Comparison of ENCODE assay signal across 9 mouse cellular contexts in the genomic region with DNA sequence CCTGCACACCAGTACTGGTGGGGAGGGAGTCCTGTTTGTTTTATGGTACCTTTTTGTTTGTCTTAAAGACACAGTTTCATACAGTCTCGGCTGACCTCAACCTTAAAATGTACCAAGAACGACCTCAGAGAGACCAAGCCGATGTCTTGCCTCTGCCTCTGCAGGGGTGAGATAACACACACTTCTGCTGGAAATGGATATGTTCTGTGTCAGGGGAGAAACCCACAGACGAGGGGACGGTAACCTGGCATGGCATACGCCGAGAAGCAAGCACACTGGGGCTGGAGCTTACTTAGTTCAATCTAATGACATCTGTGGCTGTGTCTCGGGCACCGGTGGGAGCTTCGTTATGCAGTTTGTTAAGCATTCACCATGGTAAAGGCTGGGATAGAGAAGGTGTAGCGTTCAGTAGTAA. TPM values are rescaled to one million over a fixed set of nuclear protein-coding genes. Genes with fewer than 3 reads are reported as not detected.
DNase-seq lines count a peak whose midpoint lies in the region; ATAC-seq and TF ChIP-seq lines count a peak whose summit lies in the region.
"Had no signal": no experiment of that assay in that cellular context is flagged by ENCODE, and none has a peak within 500 bp of the region (broad histone marks: within the 10 kb centered on the region; RNA-seq: fewer than 3 reads in every experiment).

No protein-coding gene starts in this region.

- 0 out of 2 replicates have a peak, but pooled peaks cover 3% of the 10 kb centered on the region for H3K4me1 ChIP-seq in lung, adult 2 months (ENCODE audit: control insufficient read depth, insufficient read depth, low read length)
- H3K4me1 ChIP-seq in G1E (ENCODE audit: insufficient read depth, low read depth, low read length) = peaks cover 76% of the 10 kb centered on the region
- H3K4me1 ChIP-seq in embryonic facial prominence, embryonic 10.5 days = peaks cover 39% of the 10 kb centered on the region
- peaks cover 62% of the 10 kb centered on the region for H3K4me1 ChIP-seq in liver, embryonic 16.5 days (ENCODE audit: control insufficient read depth, low read depth, low read length)
- no peaks in the 10 kb centered on the region; the same call in 1 of the 2 replicates for H3K4me1 ChIP-seq in cerebellum, adult 2 months (ENCODE audit: control insufficient read depth, insufficient read depth, low read length)

- H3K27ac ChIP-seq in embryonic facial prominence, embryonic 10.5 days (replicated peaks) = peak overlapping the region; percentile 49; the same call in 1 of the 2 replicates
- H3K27ac ChIP-seq in liver, embryonic 16.5 days (ENCODE audit: low read length) = peak overlapping the region; percentile 94
- H3K27ac ChIP-seq in cerebellum, adult 2 months (ENCODE audit: insufficient read depth, low read length) = no peak overlapping the region

- no peaks in the 10 kb centered on the region for H3K36me3 ChIP-seq in G1E (replicated peaks)
- no peaks in the 10 kb centered on the region for H3K36me3 ChIP-seq in embryonic facial prominence, embryonic 10.5 days (replicated peaks)
- no peaks in the 10 kb centered on the region for H3K36me3 ChIP-seq in liver, embryonic 16.5 days (ENCODE audit: control insufficient read depth, insufficient read depth)

- TF ChIP-seq POLR2A in lung, adult 2 months (IDR thresholded peaks at IDR 0.05; ENCODE audit: borderline replicate concordance, extremely low read depth, low read depth, low read length) = no peak
- TF ChIP-seq POLR2A in cerebellum, adult 2 months (IDR thresholded peaks at IDR 0.05; ENCODE audit: borderline replicate concordance, insufficient read depth, low read length) = no peak

- peak overlapping the region; percentile 71 for H3K4me2 ChIP-seq in liver, embryonic 16.5 days (ENCODE audit: low read depth, low read length)

- 50% methylated on average over 11 of the region's 11 CpGs for WGBS in lung, adult 2 months
- 57% methylated on average over 11 of the region's 11 CpGs for WGBS in embryonic facial prominence, embryonic 10.5 days
- 10% methylated on average over 11 of the region's 11 CpGs for WGBS in liver, embryonic 16.5 days (ENCODE audit: insufficient replicate concordance)
- 79% methylated on average over 11 of the region's 11 CpGs for WGBS in cerebellum, adult 2 months

- no peaks in the 10 kb centered on the region for H3K9me3 ChIP-seq in G1E (replicated peaks)
- H3K9me3 ChIP-seq in embryonic facial prominence, embryonic 10.5 days = no peaks in the 10 kb centered on the region
- H3K9me3 ChIP-seq in liver, embryonic 16.5 days (replicated peaks; ENCODE audit: control insufficient read depth, low read length) = no peaks in the 10 kb centered on the region

- H3K4me3 ChIP-seq in lung, adult 2 months (replicated peaks; ENCODE audit: extremely low read depth, low read depth, low read length) = no peak overlapping the region
- peak overlapping the region; percentile 64 for H3K4me3 ChIP-seq in G1E (ENCODE audit: low read depth, low read length)
- no peak overlapping the region for H3K4me3 ChIP-seq in embryonic facial prominence, embryonic 10.5 days
- H3K4me3 ChIP-seq in liver, embryonic 16.5 days (ENCODE audit: low read depth, low read length) = peak overlapping the region; percentile 30
- no peak overlapping the region for H3K4me3 ChIP-seq in cerebellum, adult 2 months (replicated peaks; ENCODE audit: insufficient read depth, low read depth, low read length)

- peak overlapping the region; percentile 52 for H3K9ac ChIP-seq in liver, embryonic 16.5 days (ENCODE audit: low read depth, low read length)

- DNase-seq in lung, adult 2 months = peak; percentile 23
- DNase-seq in lung, postnatal 25 days (ENCODE audit: low spot score) = no peak
- peak; percentile 68 for DNase-seq in G1E (ENCODE audit: low spot score)
- DNase-seq in embryonic facial prominence, embryonic 10.5 days (ENCODE audit: low spot score) = no peak
- no peak for DNase-seq in ovary, postnatal 10 days (ENCODE audit: low spot score)
- DNase-seq in cerebellum, adult 11-12 months = no peak
- no peak for DNase-seq in cerebellum, adult 2 months
- DNase-seq: right cerebral cortex, postnatal 14 days had no signal

- peak; percentile 40; the same call in 1 of the 2 replicates for ATAC-seq in G1E (ENCODE audit: extremely low read depth, insufficient number of reproducible peaks, low FRiP score, poor library complexity, severe bottlenecking)
- peak; percentile 51 for ATAC-seq in liver, embryonic 16.5 days (ENCODE audit: low read depth)

- H3K27me3 ChIP-seq in G1E (ENCODE audit: insufficient read depth, low read length) = peaks cover 4% of the 10 kb centered on the region; the same call in 1 of the 2 replicates
- H3K27me3 ChIP-seq in embryonic facial prominence, embryonic 10.5 days (replicated peaks; ENCODE audit: low read depth, poor library complexity, severe bottlenecking) = no peaks in the 10 kb centered on the region
- no peaks in the 10 kb centered on the region for H3K27me3 ChIP-seq in liver, embryonic 16.5 days (ENCODE audit: control insufficient read depth, insufficient read depth, low read depth, low read length)
- H3K27me3 ChIP-seq in cerebellum, adult 2 months (ENCODE audit: control insufficient read depth, insufficient read depth, low read length) = no peaks in the 10 kb centered on the region

- no peak for TF ChIP-seq CTCF in lung, adult 2 months (IDR thresholded peaks at IDR 0.05; ENCODE audit: insufficient read depth, low read length)
- no peak for TF ChIP-seq CTCF in G1E (IDR thresholded peaks at IDR 0.05; ENCODE audit: low read depth, low read length)
- TF ChIP-seq CTCF in cerebellum, adult 2 months (IDR thresholded peaks at IDR 0.05; ENCODE audit: borderline replicate concordance, insufficient read depth, low read depth, low read length) = no peak

RNA-seq across cellular contexts. Expression of a gene that starts 30.5 kb away (rescaled TPM):
- polyA plus RNA-seq in lung, adult 2 months (2012; rRNA removed) = 0.04 TPM in 1 of 2 replicates, not detected in the other
- total RNA-seq in G1E (2014; fragmentation: Nextera tagmentation) (not detected in 2 replicates), G1E (2017) (0.11 and 0.12 TPM in 2 replicates)
- polyA plus RNA-seq in G1E (2012) = not detected in 2 replicates
- 24.3 and 28.3 TPM in 2 replicates for polyA plus RNA-seq in embryonic facial prominence, embryonic 10.5 days (2016; fragmentation: Nextera tagmentation; extraction: Ambion mirVana)
- 0.06 and 0.09 TPM in 2 replicates for polyA plus RNA-seq in liver, embryonic 16.5 days (2015; fragmentation: Nextera tagmentation; extraction: Ambion mirVana)
- 214 and 232 TPM in 2 replicates for polyA plus RNA-seq in cerebellum, adult 2 months (2012; rRNA removed)

RNA-seq across cellular contexts. Expression of a gene that starts 31.0 kb away (rescaled TPM):
- polyA plus RNA-seq in lung, adult 2 months (2012; rRNA removed) = 11.1 and 17.5 TPM in 2 replicates
- total RNA-seq in G1E (2014; fragmentation: Nextera tagmentation) (148 TPM in 2 replicates), G1E (2017) (136 and 158 TPM in 2 replicates)
- 7.2 and 17.0 TPM in 2 replicates for polyA plus RNA-seq in G1E (2012)
- polyA plus RNA-seq in embryonic facial prominence, embryonic 10.5 days (2016; fragmentation: Nextera tagmentation; extraction: Ambion mirVana) = 73.7 and 74.1 TPM in 2 replicates
- polyA plus RNA-seq in liver, embryonic 16.5 days (2015; fragmentation: Nextera tagmentation; extraction: Ambion mirVana) = 47.4 and 48.4 TPM in 2 replicates
- polyA plus RNA-seq in cerebellum, adult 2 months (2012; rRNA removed) = 48.9 and 49.3 TPM in 2 replicates

Comparison
In these comparisons a context has a peak if more than half of its experiments do, and no peak if none do; other contexts are left out.
1. DNase-seq: peak in lung, adult 2 months (single experiment) and G1E (single experiment); none in lung, postnatal 25 days (single experiment), embryonic facial prominence, embryonic 10.5 days (single experiment), ovary, postnatal 10 days (single experiment), cerebellum, adult 11-12 months (single experiment) and cerebellum, adult 2 months (0 of 2).
2. H3K4me3 ChIP-seq: peak in G1E (single experiment) and liver, embryonic 16.5 days (single experiment); none in lung, adult 2 months (single experiment), embryonic facial prominence, embryonic 10.5 days (single experiment) and cerebellum, adult 2 months (single experiment).
3. RNA of a gene that starts 30.5 kb away (polyA plus RNA-seq): 214 to 232 TPM in cerebellum, adult 2 months and 24.3 to 28.3 TPM in embryonic facial prominence, embryonic 10.5 days; 0.06 to 0.09 TPM in liver, embryonic 16.5 days, 0.04 TPM in lung, adult 2 months and not detected in G1E; every median in the first group is over 10 times any median in the second.